Mouse (Mus musculus) embryonic facial prominence, embryonic 11.5 days (tissue): ENCODE results near the gene Capza2. TPM values are rescaled to one million over a fixed set of nuclear protein-coding genes. Genes with fewer than 3 reads are reported as not detected.

Experiments used
- ATAC-seq: fragments of 200-750 bp; cut with Nextera tagmentation; replicated peaks from 2 replicates; pipeline ENCODE4 v1.8.0; 2017; ENCODE audit warnings: low read depth; ENCODE audit not compliant: insufficient number of reproducible peaks, low FRiP score, low TSS enrichment
- DNase-seq: peaks from one replicate; pipeline ENCODE4 v3.0.0-alpha.2; 2015; ENCODE audit warnings: low spot score
- H3K27ac ChIP-seq: fragments of 300-500 bp; sonication (generic); replicated peaks from 2 replicates; pipeline ENCODE4 v1.5.1; 2014; ENCODE audit warnings: mild to moderate bottlenecking, low read depth, low read length, control low read depth
- H3K27me3 ChIP-seq: fragments of 300-500 bp; sonication (generic); 2 replicates; pipeline ENCODE4 v1.6.1; 2014; ENCODE audit warnings: mild to moderate bottlenecking, low read length, moderate library complexity, mixed read lengths; ENCODE audit not compliant: control insufficient read depth, insufficient read depth
- H3K36me3 ChIP-seq: fragments of 300-500 bp; sonication (generic); replicated peaks from 2 replicates; pipeline ENCODE4 v1.6.1; 2014; ENCODE audit warnings: low read depth, mild to moderate bottlenecking, low read length, moderate library complexity, mixed read lengths; ENCODE audit not compliant: control insufficient read depth, insufficient read depth
- H3K4me1 ChIP-seq: fragments of 300-500 bp; sonication (generic); 2 replicates; pipeline ENCODE4 v1.6.1; 2014; ENCODE audit warnings: low read length, mixed read lengths; ENCODE audit not compliant: control insufficient read depth, insufficient read depth
- H3K4me2 ChIP-seq: fragments of 300-500 bp; sonication (generic); 2 replicates; pipeline ENCODE4 v1.6.1; 2014; ENCODE audit warnings: low read depth, mild to moderate bottlenecking, control low read depth, low read length, moderate library complexity
- H3K4me3 ChIP-seq: fragments of 300-500 bp; sonication (generic); 2 replicates; pipeline ENCODE4 v1.5.1; 2014; ENCODE audit warnings: low read depth, low read length, control low read depth
- H3K9ac ChIP-seq: fragments of 300-500 bp; sonication (generic); replicated peaks from 2 replicates; pipeline ENCODE4 v1.6.1; 2014; ENCODE audit warnings: mild to moderate bottlenecking, control low read depth, low read length
- H3K9me3 ChIP-seq: fragments of 300-500 bp; sonication (generic); replicated peaks from 2 replicates; pipeline ENCODE4 v1.6.1; 2016; ENCODE audit warnings: mild to moderate bottlenecking, low read length, inconsistent platforms, mixed read lengths; ENCODE audit not compliant: control insufficient read depth
- WGBS: fragments of 180-500 bp; shearing (Covaris S2); extraction: QIAGEN DNeasy Blood & Tissue Kit; methylation state at CpG from one replicate; pipeline ENCODE4 v1.1.7; 2014; 5-methylcytosine and 5-hydroxymethylcytosine counted together
- polyA plus RNA-seq: library from polyadenylated mRNA; unstranded; fragments of >200 nt; fragmentation: Nextera tagmentation; extraction: Ambion mirVana; gene quantifications from 2 replicates; pipeline ENCODE4 v1.2.1, GENCODE M21; 2014

Gene Capza2
- 252 and 253 TPM in 2 replicates for polyA plus RNA-seq

GRCm38 (mm10) chr6:17635615-17636284 lies at the start of gene Capza2:
Gene Capza2, plus strand, starts transcription at chr6:17636234.
- H3K4me1 ChIP-seq, result no peaks in the 10 kb centered on the region
- H3K9me3 ChIP-seq, result no peaks in the 10 kb centered on the region
- H3K27me3 ChIP-seq, result no peaks in the 10 kb centered on the region
- H3K4me3 ChIP-seq, result peak within 1 kb of the TSS; percentile 90
- H3K9ac ChIP-seq, result peak within 1 kb of the TSS; percentile 95
- no peaks in the 10 kb centered on the region for H3K36me3 ChIP-seq
- peak within 1 kb of the TSS; percentile 43 for H3K4me2 ChIP-seq
- ATAC-seq (no peak), DNase-seq (no peak)
- 80% methylated on average over 7 of the region's 7 CpGs for whole genome bisulfite sequencing
- peak within 1 kb of the TSS; percentile 92 for H3K27ac ChIP-seq

GRCm38 (mm10) chr6:17589049-17589952 lies 46.7 kb upstream of the Capza2 start:
- Histone ChIP-seq H3K27me3 (no peaks in the 10 kb centered on the region), H3K4me3 (no peak overlapping the region), H3K4me2 (no peak overlapping the region), H3K9ac (no peak overlapping the region), H3K4me1 (no peaks in the 10 kb centered on the region), H3K36me3 (no peaks in the 10 kb centered on the region), H3K27ac (no peak overlapping the region), H3K9me3 (no peaks in the 10 kb centered on the region)
- DNase-seq, result peak; percentile 82
- ATAC-seq, result 0 out of 2 replicates have a peak, but pooled peaks have one; percentile 9
- WGBS, result 28% methylated on average over 16 of the region's 16 CpGs

GRCm38 (mm10) chr6:17589953-17590627 lies 45.9 kb upstream of the Capza2 start:
- H3K9me3 ChIP-seq, result no peaks in the 10 kb centered on the region
- no peaks in the 10 kb centered on the region for H3K27me3 ChIP-seq
- ATAC-seq (no peak), DNase-seq (no peak)
- 54% methylated on average over 8 of the region's 8 CpGs for WGBS
- no peak overlapping the region for H3K4me2 ChIP-seq
- no peaks in the 10 kb centered on the region for H3K4me1 ChIP-seq
- no peaks in the 10 kb centered on the region for H3K36me3 ChIP-seq
- no peak overlapping the region for H3K27ac ChIP-seq
- no peak overlapping the region for H3K9ac ChIP-seq
- H3K4me3 ChIP-seq, result no peak overlapping the region

- no peaks in the 10 kb centered on the region for H3K4me1 ChIP-seq
- H3K9ac ChIP-seq, result no peak overlapping the region
- no peaks in the 10 kb centered on the region for H3K27me3 ChIP-seq
- WGBS, result 96% methylated on average over 2 of the region's 2 CpGs
- H3K9me3 ChIP-seq, result no peaks in the 10 kb centered on the region
- H3K4me3 ChIP-seq, result no peak overlapping the region
- DNase-seq (no peak), ATAC-seq (no peak)
- no peaks in the 10 kb centered on the region for H3K36me3 ChIP-seq
- H3K4me2 ChIP-seq, result no peak overlapping the region
- H3K27ac ChIP-seq, result no peak overlapping the region
These were observed 42.1 kb upstream of the Capza2 start for GRCm38 (mm10) chr6:17593971-17594370.

- Histone ChIP-seq H3K27me3 (no peaks in the 10 kb centered on the region), H3K4me3 (no peak overlapping the region), H3K4me2 (no peak overlapping the region), H3K9ac (no peak overlapping the region), H3K9me3 (no peaks in the 10 kb centered on the region), H3K36me3 (no peaks in the 10 kb centered on the region), H3K4me1 (no peaks in the 10 kb centered on the region), H3K27ac (no peak overlapping the region)
- no peak for ATAC-seq
- 82% methylated on average over 11 of the region's 11 CpGs for WGBS
- no peak for DNase-seq
These were observed 40.1 kb upstream of the Capza2 start for GRCm38 (mm10) chr6:17595712-17596462.

- Histone ChIP-seq H3K27me3 (no peaks in the 10 kb centered on the region), H3K4me3 (no peak overlapping the region), H3K36me3 (no peaks in the 10 kb centered on the region), H3K4me2 (no peak overlapping the region), H3K4me1 (no peaks in the 10 kb centered on the region), H3K9ac (no peak overlapping the region), H3K9me3 (no peaks in the 10 kb centered on the region), H3K27ac (no peak overlapping the region)
- 92% methylated on average over 5 of the region's 5 CpGs for WGBS
- DNase-seq (no peak), ATAC-seq (no peak)
These were observed 36.7 kb upstream of the Capza2 start for GRCm38 (mm10) chr6:17599373-17599772.

- Histone ChIP-seq H3K9me3 (no peaks in the 10 kb centered on the region), H3K27me3 (no peaks in the 10 kb centered on the region), H3K4me1 (no peaks in the 10 kb centered on the region), H3K4me2 (no peak overlapping the region), H3K36me3 (no peaks in the 10 kb centered on the region), H3K9ac (no peak overlapping the region), H3K27ac (no peak overlapping the region), H3K4me3 (no peak overlapping the region)
- no peak for ATAC-seq
- no peak for DNase-seq
- WGBS, result 65% methylated on average over 2 of the region's 2 CpGs
These were observed 34.5 kb upstream of the Capza2 start for GRCm38 (mm10) chr6:17601526-17601925.
